In genomic region chr17:73557101-73557500, GRCm38 (mm10) we compare ENCODE assay signal across 25 mouse cellular contexts.
DNase-seq lines count a peak whose midpoint lies in the region; ATAC-seq and TF ChIP-seq lines count a peak whose summit lies in the region.
"Had no signal": no experiment of that assay in that cellular context is flagged by ENCODE, and none has a peak within 500 bp of the region (broad histone marks: within the 10 kb centered on the region; RNA-seq: fewer than 3 reads in every experiment).

No protein-coding gene starts in this region.

- no peaks in the 10 kb centered on the region for H3K27me3 ChIP-seq in heart, embryonic 12.5 days (replicated peaks)
- no peaks in the 10 kb centered on the region for H3K27me3 ChIP-seq in heart, adult 2 months (ENCODE audit: control insufficient read depth, insufficient read depth, low read length)
- H3K27me3 ChIP-seq: forebrain, embryonic 13.5 days; heart, embryonic 15.5 days; hindbrain, embryonic 13.5 days; intestine, embryonic 15.5 days had no signal

- H3K4me3 ChIP-seq in heart, embryonic 12.5 days, result no peak overlapping the region
- H3K4me3 ChIP-seq in heart, adult 2 months, result no peak overlapping the region
- H3K4me3 ChIP-seq: forebrain, embryonic 10.5 days; forebrain, embryonic 13.5 days; gastrocnemius, adult 2 months; heart, embryonic 15.5 days; hindbrain, embryonic 10.5 days; hindbrain, embryonic 13.5 days; intestine, embryonic 15.5 days had no signal

- WGBS in heart, embryonic 12.5 days, result 53% methylated on average over 3 of the region's 3 CpGs
- WGBS in heart, adult 2 months, result 40% methylated on average over 3 of the region's 3 CpGs

- H3K4me2 ChIP-seq in heart, embryonic 12.5 days, result no peak overlapping the region
- H3K4me2 ChIP-seq: forebrain, embryonic 13.5 days; heart, embryonic 15.5 days; hindbrain, embryonic 13.5 days; intestine, embryonic 15.5 days had no signal

- no peak overlapping the region for H3K27ac ChIP-seq in heart, embryonic 12.5 days (ENCODE audit: poor library complexity, severe bottlenecking)
- no peak overlapping the region for H3K27ac ChIP-seq in heart, adult 2 months
- H3K27ac ChIP-seq: forebrain, embryonic 10.5 days; forebrain, embryonic 13.5 days; gastrocnemius, adult 2 months; heart, embryonic 15.5 days; hindbrain, embryonic 10.5 days; hindbrain, embryonic 13.5 days; intestine, embryonic 15.5 days had no signal

- no peak for TF ChIP-seq POLR2A in heart, adult 2 months (IDR thresholded peaks at IDR 0.05; ENCODE audit: insufficient read depth, low read depth, low read length)

- no peaks in the 10 kb centered on the region for H3K79me2 ChIP-seq in heart, adult 2 months (replicated peaks; ENCODE audit: control insufficient read depth, insufficient read depth, low read length)

- H3K9me3 ChIP-seq in heart, embryonic 12.5 days (replicated peaks), result no peaks in the 10 kb centered on the region
- H3K9me3 ChIP-seq: forebrain, embryonic 10.5 days; forebrain, embryonic 13.5 days; heart, embryonic 15.5 days; hindbrain, embryonic 10.5 days; hindbrain, embryonic 13.5 days; intestine, embryonic 15.5 days had no signal

- TF ChIP-seq EP300 in heart, adult 2 months (IDR thresholded peaks at IDR 0.05; ENCODE audit: insufficient read depth, low read depth, low read length), result no peak

- H3K36me3 ChIP-seq in heart, embryonic 12.5 days, result no peaks in the 10 kb centered on the region
- H3K36me3 ChIP-seq in heart, adult 2 months (ENCODE audit: control insufficient read depth, insufficient read depth, low read length), result no peaks in the 10 kb centered on the region
- H3K36me3 ChIP-seq: forebrain, embryonic 10.5 days; heart, embryonic 15.5 days; hindbrain, embryonic 10.5 days; hindbrain, embryonic 13.5 days; intestine, embryonic 15.5 days had no signal

- TF ChIP-seq CTCF in heart, adult 2 months (IDR thresholded peaks at IDR 0.05), result no peak

- DNase-seq in frontal cortex, postnatal 25 days (ENCODE audit: low spot score in 2 of 2), result no peak
- DNase-seq in heart, adult 18-20 months, result peak; percentile 16 to 39
- peak; percentile 3 to 11 for DNase-seq in heart, postnatal 10 days
- no peak for DNase-seq in heart, adult 2 months
- DNase-seq in right cerebral cortex, adult 18-20 months, result peak; percentile 24
- DNase-seq in right cerebral cortex, postnatal 14 days, result no peak
- DNase-seq: adrenal gland, adult 8-10 months; adrenal gland, postnatal 25 days; cerebellum, adult 18-20 months; cerebellum, adult 9-10 months; cerebellum, postnatal 14 days; gastrocnemius, adult 2 months; gastrocnemius, postnatal 14 days; heart, postnatal 36 days had no signal

- peak; percentile 14; the same call in 1 of the 2 replicates for ATAC-seq in frontal cortex, adult (ENCODE audit: low TSS enrichment)
- ATAC-seq in heart, embryonic 12.5 days (ENCODE audit: insufficient number of reproducible peaks, low FRiP score), result no peak
- ATAC-seq: activated CD4-positive, CD25-positive, alpha-beta regulatory T cell, adult 4 months; forebrain, embryonic 13.5 days; forebrain, embryonic 16.5 days; hindbrain, embryonic 16.5 days; intestine, embryonic 15.5 days had no signal

- 0 out of 2 replicates have a peak, but pooled peaks cover 5% of the 10 kb centered on the region for H3K4me1 ChIP-seq in heart, embryonic 12.5 days (replicated peaks)
- no peaks in the 10 kb centered on the region; the same call in 1 of the 2 replicates for H3K4me1 ChIP-seq in heart, adult 2 months (ENCODE audit: control insufficient read depth, insufficient read depth, low read length)
- H3K4me1 ChIP-seq: forebrain, embryonic 10.5 days; forebrain, embryonic 13.5 days; heart, embryonic 15.5 days; hindbrain, embryonic 10.5 days; hindbrain, embryonic 13.5 days; intestine, embryonic 15.5 days had no signal

- intact Hi-C loops in heart, postnatal 10 days (cut with DNase I), result no loop called here
- intact Hi-C loops in heart, adult 2 months (cut with DNase I), result no loop called here

- H3K9ac ChIP-seq in heart, embryonic 12.5 days, result no peak overlapping the region
- no peak overlapping the region for H3K9ac ChIP-seq in heart, adult 2 months (ENCODE audit: low read depth, low read length)
- H3K9ac ChIP-seq: forebrain, embryonic 13.5 days; heart, embryonic 15.5 days; hindbrain, embryonic 13.5 days; intestine, embryonic 15.5 days had no signal

Comparison
In these comparisons a context has a peak if more than half of its experiments do, and no peak if none do; other contexts are left out.
1. DNase-seq: peak in heart, adult 18-20 months (2 of 2), heart, postnatal 10 days (2 of 2) and right cerebral cortex, adult 18-20 months (single experiment); none in frontal cortex, postnatal 25 days (0 of 2), heart, adult 2 months (0 of 2) and right cerebral cortex, postnatal 14 days (single experiment).